Mouse (Mus musculus) G1E (cell line): ENCODE results near the gene Ppp2r3a.

Experiments used
- CTCF ChIP-seq: IDR thresholded peaks from 2 replicates; pipeline ENCODE4 v1.5.1; 2012; ENCODE audit warnings: low read depth, low read length, inconsistent platforms, mixed read lengths
- GATA1 ChIP-seq: IDR thresholded peaks from 2 replicates; pipeline ENCODE4 v1.6.1; 2012; ENCODE audit warnings: borderline replicate concordance, low read length, inconsistent platforms, mixed read lengths
- POLR2AphosphoS5 ChIP-seq: IDR thresholded peaks from 2 replicates; pipeline ENCODE4 v1.6.1; 2012; ENCODE audit warnings: low read depth, low read length, inconsistent platforms; ENCODE audit not compliant: insufficient replicate concordance

DNA sequence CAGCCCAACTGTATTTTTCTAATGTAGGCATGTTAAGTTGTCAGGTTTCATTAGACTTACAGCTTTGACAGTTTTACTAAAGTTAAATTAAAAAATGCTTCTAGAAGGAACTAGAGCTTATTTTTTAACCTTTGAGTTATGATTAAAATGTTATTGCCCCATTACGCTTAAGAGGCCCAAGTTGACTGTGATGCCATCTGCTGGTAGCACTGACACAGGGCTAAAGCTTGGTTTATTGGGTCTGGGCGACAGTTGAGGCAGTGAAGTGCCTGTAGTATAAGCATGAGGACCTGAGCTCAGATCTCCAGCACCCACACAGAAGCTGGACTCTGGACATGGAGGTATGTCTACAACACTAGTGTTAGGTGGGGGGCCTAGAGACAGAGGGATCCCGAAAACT lies 47.5 kb downstream of the Ppp2r3a start:
- TF ChIP-seq CTCF = no peak
- no peak for TF ChIP-seq GATA1
- TF ChIP-seq POLR2AphosphoS5 = no peak
